ENCODE assay signal across 23 mouse cellular contexts in the genomic region with DNA sequence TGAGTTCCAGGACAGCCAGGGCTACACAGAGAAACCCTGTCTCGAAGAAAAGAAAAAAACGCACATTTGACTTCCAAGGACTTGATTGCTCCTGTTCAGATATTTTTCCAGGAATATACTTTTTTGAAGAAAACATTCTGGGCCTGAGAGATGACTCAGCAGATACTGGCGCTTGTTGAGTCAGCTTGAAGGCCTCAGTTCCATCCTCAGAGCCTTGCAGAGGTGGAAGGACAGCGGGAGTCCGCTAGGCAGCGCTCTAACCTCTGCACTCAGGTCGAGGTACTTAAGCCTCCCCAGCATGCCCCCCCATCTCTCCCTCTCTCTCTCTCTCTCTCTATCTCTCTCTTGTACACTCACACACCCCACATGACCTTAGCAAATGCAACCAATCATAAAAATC.
A peak's percentile ranks its signal among the peaks of the same experiment; 100 is the strongest.
DNase-seq lines count a peak whose midpoint lies in the region; ATAC-seq and TF ChIP-seq lines count a peak whose summit lies in the region.
"Had no signal": no experiment of that assay in that cellular context is flagged by ENCODE, and none has a peak within 500 bp of the region (broad histone marks: within the 10 kb centered on the region; RNA-seq: fewer than 3 reads in every experiment).

No protein-coding gene starts in this region.

- TF ChIP-seq CTCF in ES-Bruce4 (IDR thresholded peaks at IDR 0.05; ENCODE audit: low read depth, low read length) = peak; percentile 64

- no peak for TF ChIP-seq EP300 in ES-Bruce4 (IDR thresholded peaks at IDR 0.05; ENCODE audit: insufficient read depth, low read depth, low read length)

- no peaks in the 10 kb centered on the region for H3K9me3 ChIP-seq in ES-Bruce4 (replicated peaks; ENCODE audit: control insufficient read depth, insufficient read depth, low read length, poor library complexity, severe bottlenecking)
- no peaks in the 10 kb centered on the region for H3K9me3 ChIP-seq in kidney, embryonic 16.5 days (ENCODE audit: low read length)
- H3K9me3 ChIP-seq: forebrain, embryonic 10.5 days; forebrain, embryonic 13.5 days; hindbrain, embryonic 12.5 days; hindbrain, embryonic 15.5 days; intestine, embryonic 15.5 days had no signal

- no peaks in the 10 kb centered on the region for H3K36me3 ChIP-seq in ES-Bruce4 (ENCODE audit: control insufficient read depth, insufficient read depth, low read length, poor library complexity, severe bottlenecking)
- H3K36me3 ChIP-seq in kidney, embryonic 16.5 days (ENCODE audit: insufficient read depth, low read length) = no peaks in the 10 kb centered on the region
- H3K36me3 ChIP-seq: forebrain, embryonic 10.5 days; hindbrain, embryonic 12.5 days; hindbrain, embryonic 15.5 days; intestine, embryonic 15.5 days had no signal

- no peak overlapping the region for H3K27ac ChIP-seq in ES-Bruce4 (ENCODE audit: insufficient read depth, low read length)
- H3K27ac ChIP-seq in kidney, embryonic 16.5 days (ENCODE audit: low read length) = no peak overlapping the region
- H3K27ac ChIP-seq: forebrain, embryonic 10.5 days; forebrain, embryonic 13.5 days; hindbrain, embryonic 12.5 days; hindbrain, embryonic 15.5 days; intestine, embryonic 15.5 days had no signal

- H3K4me3 ChIP-seq in ES-Bruce4 (ENCODE audit: low read depth, low read length) = no peak overlapping the region
- no peak overlapping the region for H3K4me3 ChIP-seq in kidney, embryonic 16.5 days (ENCODE audit: low read length)
- H3K4me3 ChIP-seq: forebrain, embryonic 10.5 days; forebrain, embryonic 13.5 days; hindbrain, embryonic 12.5 days; hindbrain, embryonic 15.5 days; intestine, embryonic 15.5 days had no signal

- no peak overlapping the region for H3K9ac ChIP-seq in ES-Bruce4 (ENCODE audit: low read depth, poor library complexity, severe bottlenecking)
- H3K9ac ChIP-seq in kidney, embryonic 16.5 days (replicated peaks; ENCODE audit: low read length) = no peak overlapping the region
- H3K9ac ChIP-seq: forebrain, embryonic 13.5 days; hindbrain, embryonic 12.5 days; hindbrain, embryonic 15.5 days; intestine, embryonic 15.5 days had no signal

- H3K4me2 ChIP-seq in kidney, embryonic 16.5 days (replicated peaks; ENCODE audit: low read depth, low read length) = no peak overlapping the region
- H3K4me2 ChIP-seq: forebrain, embryonic 13.5 days; heart, embryonic 11.5 days; hindbrain, embryonic 12.5 days; hindbrain, embryonic 15.5 days; intestine, embryonic 15.5 days had no signal

- peak; percentile 21 for DNase-seq in adrenal gland, postnatal 14 days
- no peak for DNase-seq in adrenal gland, postnatal 10 days
- DNase-seq in 416B (ENCODE audit: low read depth) (peak; percentile 19), R1 (ENCODE audit: low read depth, low spot score) (peak; percentile 70), liver (no peak)
- no peak for DNase-seq in layer of hippocampus, postnatal 14 days (ENCODE audit: low spot score in 2 of 2)
- DNase-seq: cerebellum, adult 18-20 months; cerebellum, adult 9-10 months; cerebellum, postnatal 14 days; gastrocnemius, postnatal 14 days; heart, adult 11 months; kidney, adult 11 months; kidney, adult 8-10 months had no signal

- 60% methylated on average over 7 of the region's 7 CpGs for WGBS in kidney, embryonic 16.5 days

- no peak for ATAC-seq in kidney, embryonic 16.5 days (ENCODE audit: low FRiP score, low TSS enrichment)
- ATAC-seq: CD4-positive, CD25-positive, alpha-beta regulatory T cell, adult 4 months; forebrain, embryonic 13.5 days; forebrain, embryonic 16.5 days; intestine, embryonic 15.5 days had no signal

- no peaks in the 10 kb centered on the region for H3K27me3 ChIP-seq in ES-Bruce4 (ENCODE audit: control insufficient read depth, insufficient read depth, low read length, poor library complexity, severe bottlenecking)
- peaks cover 20% of the 10 kb centered on the region for H3K27me3 ChIP-seq in kidney, embryonic 16.5 days (ENCODE audit: insufficient read depth, low read length)

- peaks cover 4% of the 10 kb centered on the region for H3K4me1 ChIP-seq in ES-Bruce4 (ENCODE audit: control insufficient read depth, insufficient read depth, low read length)
- H3K4me1 ChIP-seq in kidney, embryonic 16.5 days (ENCODE audit: insufficient read depth, low read length) = no peaks in the 10 kb centered on the region
- H3K4me1 ChIP-seq: intestine, embryonic 15.5 days had no signal

- no peak for TF ChIP-seq POLR2A in ES-Bruce4 (IDR thresholded peaks at IDR 0.05; ENCODE audit: insufficient read depth, low read length)

Comparison
In these comparisons a context has a peak if more than half of its experiments do, and no peak if none do; other contexts are left out.
1. DNase-seq: peak in adrenal gland, postnatal 14 days (single experiment), 416B (single experiment) and R1 (single experiment); none in adrenal gland, postnatal 10 days (single experiment), layer of hippocampus, postnatal 14 days (0 of 2) and liver (single experiment).